Comparison of ENCODE assay signal across 11 mouse cellular contexts in the genomic region with DNA sequence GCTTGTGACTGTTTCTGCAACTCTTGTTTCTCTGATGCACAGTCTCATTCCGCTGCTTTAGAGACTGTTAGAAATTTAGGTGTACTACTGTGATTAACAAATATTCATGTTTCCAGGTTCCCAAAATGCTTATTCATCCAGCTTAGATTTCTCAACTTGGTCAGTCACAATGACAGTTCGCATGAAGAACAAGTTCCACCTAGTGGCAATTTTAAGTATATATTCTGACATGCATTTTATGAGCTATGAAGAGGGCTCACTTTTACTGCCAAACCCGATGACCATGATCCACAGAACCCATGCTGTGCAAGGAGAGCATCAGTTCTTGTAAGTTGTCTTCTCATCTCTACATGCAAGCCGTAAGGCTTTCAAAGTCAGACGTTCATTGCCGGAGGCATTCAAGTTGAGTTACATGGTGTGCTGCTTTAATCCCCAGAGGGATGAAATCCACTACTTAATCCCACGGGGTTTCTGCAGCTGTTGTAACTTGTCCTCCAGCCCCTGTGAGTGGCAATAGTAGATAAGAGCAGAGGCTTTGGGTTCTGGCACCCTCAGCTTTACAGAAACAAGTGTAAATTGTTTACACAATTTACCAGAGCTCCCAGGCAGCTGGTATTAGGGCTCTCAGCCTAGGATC. TPM values are rescaled to one million over a fixed set of nuclear protein-coding genes. Genes with fewer than 3 reads are reported as not detected.
DNase-seq lines count a peak whose midpoint lies in the region; ATAC-seq and TF ChIP-seq lines count a peak whose summit lies in the region.
"Had no signal": no experiment of that assay in that cellular context is flagged by ENCODE, and none has a peak within 500 bp of the region (broad histone marks: within the 10 kb centered on the region; RNA-seq: fewer than 3 reads in every experiment).

No protein-coding gene starts in this region.

- no peak overlapping the region for H3K4me2 ChIP-seq in hindbrain, embryonic 11.5 days (replicated peaks; ENCODE audit: low read depth, low read length)
- no peak overlapping the region for H3K4me2 ChIP-seq in hindbrain, embryonic 16.5 days (ENCODE audit: low read length)
- H3K4me2 ChIP-seq in CH12.LX (ENCODE audit: insufficient read depth, low read depth, poor library complexity, severe bottlenecking) = peak overlapping the region; percentile 96
- H3K4me2 ChIP-seq: heart, embryonic 15.5 days; limb, embryonic 15.5 days had no signal

- H3K36me3 ChIP-seq in hindbrain, embryonic 11.5 days (ENCODE audit: control insufficient read depth, insufficient read depth, low read length) = no peaks in the 10 kb centered on the region
- no peaks in the 10 kb centered on the region for H3K36me3 ChIP-seq in hindbrain, embryonic 16.5 days (ENCODE audit: control insufficient read depth, insufficient read depth, low read length)
- no peaks in the 10 kb centered on the region for H3K36me3 ChIP-seq in CH12.LX (replicated peaks in 1 of 2; ENCODE audit: control insufficient read depth in 1 of 2, insufficient read depth in 1 of 2, low read length in 1 of 2)
- H3K36me3 ChIP-seq: heart, embryonic 15.5 days; limb, embryonic 15.5 days had no signal

- dilution Hi-C loops in CH12.LX (cut with MboI; ENCODE audit: extremely low pct_ligation_motif_present, extremely low pct_unique_long_range_greater_than_20kb, low sequenced_read_pairs) = no loop called here

- H3K4me1 ChIP-seq in hindbrain, embryonic 11.5 days (replicated peaks; ENCODE audit: control insufficient read depth, insufficient read depth, low read length) = no peaks in the 10 kb centered on the region
- H3K4me1 ChIP-seq in hindbrain, embryonic 16.5 days (ENCODE audit: control insufficient read depth, insufficient read depth, low read depth, low read length) = no peaks in the 10 kb centered on the region
- H3K4me1 ChIP-seq in CH12.LX (ENCODE audit: control insufficient read depth in 1 of 2, insufficient read depth in 2 of 2) = peaks cover 3 to 15% of the 10 kb centered on the region in 2 experiments; a peak in 3 of 4 replicates
- H3K4me1 ChIP-seq: heart, embryonic 15.5 days; limb, embryonic 15.5 days had no signal

- H3K79me2 ChIP-seq in CH12.LX (replicated peaks; ENCODE audit: control insufficient read depth, extremely low read depth, insufficient read depth, poor library complexity, severe bottlenecking) = no peaks in the 10 kb centered on the region

- TF ChIP-seq CTCF in CH12.LX (conservative IDR thresholded peaks at IDR 0.05 in 1 of 2, IDR thresholded peaks at IDR 0.05 in 1 of 2; ENCODE audit: low read depth in 2 of 2, low read length in 2 of 2) = peak; percentile 54 to 59

- TF ChIP-seq EP300 in CH12.LX (IDR thresholded peaks at IDR 0.05; ENCODE audit: low read length) = no peak

- H3K9me3 ChIP-seq in hindbrain, embryonic 11.5 days (ENCODE audit: control insufficient read depth, low read length) = no peaks in the 10 kb centered on the region
- H3K9me3 ChIP-seq in hindbrain, embryonic 16.5 days (ENCODE audit: control insufficient read depth, low read length) = no peaks in the 10 kb centered on the region
- H3K9me3 ChIP-seq in CH12.LX (replicated peaks; ENCODE audit: low read length) = no peaks in the 10 kb centered on the region
- H3K9me3 ChIP-seq: heart, embryonic 15.5 days; limb, embryonic 15.5 days had no signal

- H3K27me3 ChIP-seq in hindbrain, embryonic 11.5 days (ENCODE audit: control insufficient read depth, insufficient read depth, low read length) = no peaks in the 10 kb centered on the region
- no peaks in the 10 kb centered on the region for H3K27me3 ChIP-seq in hindbrain, embryonic 16.5 days (replicated peaks; ENCODE audit: control insufficient read depth, insufficient read depth, low read length)
- H3K27me3 ChIP-seq in CH12.LX (replicated peaks) = peaks cover 20% of the 10 kb centered on the region

- ATAC-seq in hindbrain, embryonic 11.5 days (ENCODE audit: low FRiP score) = no peak
- ATAC-seq in hindbrain, embryonic 16.5 days = no peak
- ATAC-seq in hematopoietic stem cell, adult 5-6 weeks (replicated peaks in 1 of 2; ENCODE audit: insufficient read depth in 1 of 2, low FRiP score in 2 of 2, low TSS enrichment in 1 of 2, low read depth in 1 of 2, poor library complexity in 2 of 2, severe bottlenecking in 2 of 2) = peak; percentile 49 to 76; a peak in 3 of 4 replicates

- H3K9ac ChIP-seq in hindbrain, embryonic 11.5 days (ENCODE audit: low read depth, low read length) = no peak overlapping the region
- no peak overlapping the region for H3K9ac ChIP-seq in hindbrain, embryonic 16.5 days (ENCODE audit: low read depth, low read length)
- no peak overlapping the region for H3K9ac ChIP-seq in CH12.LX (ENCODE audit: insufficient read depth, low read depth)
- H3K9ac ChIP-seq: heart, embryonic 15.5 days; limb, embryonic 15.5 days had no signal

- H3K4me3 ChIP-seq in hindbrain, embryonic 11.5 days (ENCODE audit: low read depth, low read length) = no peak overlapping the region
- H3K4me3 ChIP-seq in hindbrain, embryonic 16.5 days (ENCODE audit: low read length) = no peak overlapping the region
- H3K4me3 ChIP-seq in CH12.LX (replicated peaks in 1 of 3; ENCODE audit: low read depth in 2 of 3, low read length in 2 of 3, poor library complexity in 1 of 3) = no peak overlapping the region
- H3K4me3 ChIP-seq: heart, embryonic 15.5 days; limb, embryonic 15.5 days had no signal

- TF ChIP-seq RAD21 in CH12.LX (IDR thresholded peaks at IDR 0.05; ENCODE audit: low read depth, low read length) = peak; percentile 49

- H3K27ac ChIP-seq in hindbrain, embryonic 11.5 days (ENCODE audit: low read depth, low read length) = no peak overlapping the region
- no peak overlapping the region for H3K27ac ChIP-seq in hindbrain, embryonic 16.5 days (ENCODE audit: low read depth, low read length)
- H3K27ac ChIP-seq in CH12.LX (ENCODE audit: insufficient read depth, low read depth) = no peak overlapping the region
- H3K27ac ChIP-seq: heart, embryonic 15.5 days; limb, embryonic 15.5 days had no signal

- 63% methylated on average over 7 of the region's 7 CpGs for WGBS in hindbrain, embryonic 11.5 days
- WGBS in hindbrain, embryonic 16.5 days = 67% methylated on average over 7 of the region's 7 CpGs

- in situ Hi-C loops in CH12.LX (cut with MboI; ENCODE audit: low pct_ligation_motif_present, low pct_unique_long_range_greater_than_20kb, low sequenced_read_pairs) = no loop called here

- TF ChIP-seq POLR2A in CH12.LX (IDR thresholded peaks at IDR 0.05; ENCODE audit: low read depth, low read length) = no peak

- peak; percentile 5 for DNase-seq in hindbrain, embryonic 11.5 days (ENCODE audit: low spot score)
- peak; percentile 77 for DNase-seq in 416B (ENCODE audit: low read depth)
- DNase-seq in CH12.LX (ENCODE audit: extremely low read depth) = peak; percentile 58
- DNase-seq in layer of hippocampus, adult 9-11 months = no peak
- no peak for DNase-seq in adrenal gland, postnatal 4 days (ENCODE audit: low spot score in 2 of 2)
- DNase-seq: cerebellum, adult 8-10 months; right cerebral cortex, adult 18-20 months had no signal

TF ChIP-seq in CH12.LX, 34 proteins besides CTCF, POLR2A, EP300 and RAD21 (continues in another document):
- TF ChIP-seq CHD2 (IDR thresholded peaks at IDR 0.05; ENCODE audit: low read length) = no peak
- TF ChIP-seq SIN3A (IDR thresholded peaks at IDR 0.05; ENCODE audit: low read length) = peak; percentile 30; the same call in 1 of the 2 replicates
- TF ChIP-seq JUN (IDR thresholded peaks at IDR 0.05; ENCODE audit: insufficient read depth, low read depth, low read length) = no peak
- TF ChIP-seq KAT2A (IDR thresholded peaks at IDR 0.05; ENCODE audit: insufficient replicate concordance, low read length) = 0 out of 2 replicates have a peak, but pooled peaks have one; percentile 43
- no peak for TF ChIP-seq IRF4 (IDR thresholded peaks at IDR 0.05; ENCODE audit: low read depth, low read length)
- no peak for TF ChIP-seq NRF1 (IDR thresholded peaks at IDR 0.05; ENCODE audit: low read depth, low read length)
- TF ChIP-seq ZKSCAN1 (IDR thresholded peaks at IDR 0.05; ENCODE audit: borderline replicate concordance, low read depth, low read length) = no peak
- TF ChIP-seq MEF2A (IDR thresholded peaks at IDR 0.05; ENCODE audit: borderline replicate concordance, low read depth, low read length) = no peak
- no peak for TF ChIP-seq MAX (IDR thresholded peaks at IDR 0.05; ENCODE audit: low read length)

RNA-seq across cellular contexts. Expression of gene Acoxl, which starts 6.8 kb away (rescaled TPM):
- polyA plus RNA-seq in hindbrain, embryonic 11.5 days (2014; fragmentation: Nextera tagmentation; extraction: Ambion mirVana) = 0.14 TPM in 1 of 2 replicates, not detected in the other
- 0.07 and 0.15 TPM in 2 replicates for polyA plus RNA-seq in hindbrain, embryonic 16.5 days (2015; fragmentation: Nextera tagmentation; extraction: Ambion mirVana)
- 0.25 and 0.29 TPM in 2 replicates for total RNA-seq in CH12.LX (2012; rRNA removed)
- 0.15 TPM in 1 of 2 replicates, not detected in the other for total RNA-seq in CH12.LX (2014; rRNA removed)
- polyA plus RNA-seq in CH12.LX (2012; ENCODE audit: insufficient read length, low read depth) = 0.20 and 0.43 TPM in 2 replicates
- total RNA-seq in hematopoietic stem cell, adult 5-6 weeks (2017) = not detected in 2 replicates
- under 1 TPM; 0.20 to 0.42 TPM for total RNA-seq in adrenal gland, postnatal 4 days (2021)

RNA-seq across cellular contexts. Expression of gene Bub1, which starts 13.8 kb away (rescaled TPM):
- polyA plus RNA-seq in hindbrain, embryonic 11.5 days (2014; fragmentation: Nextera tagmentation; extraction: Ambion mirVana) = 33.5 and 34.8 TPM in 2 replicates
- 7.8 and 9.7 TPM in 2 replicates for polyA plus RNA-seq in hindbrain, embryonic 16.5 days (2015; fragmentation: Nextera tagmentation; extraction: Ambion mirVana)
- total RNA-seq in CH12.LX (2012; rRNA removed) = 46.6 and 47.0 TPM in 2 replicates
- total RNA-seq in CH12.LX (2014; rRNA removed) = 131 and 133 TPM in 2 replicates
- 59.0 and 66.2 TPM in 2 replicates for polyA plus RNA-seq in CH12.LX (2012; ENCODE audit: insufficient read length, low read depth)
- 36.4 and 39.6 TPM in 2 replicates for total RNA-seq in hematopoietic stem cell, adult 5-6 weeks (2017)
- 10 to 100 TPM; 13.1 to 14.8 TPM for total RNA-seq in adrenal gland, postnatal 4 days (2021)

RNA-seq across cellular contexts. Expression of gene Mtln, which starts 53.2 kb away (rescaled TPM):
- 26.5 and 26.9 TPM in 2 replicates for polyA plus RNA-seq in hindbrain, embryonic 11.5 days (2014; fragmentation: Nextera tagmentation; extraction: Ambion mirVana)
- polyA plus RNA-seq in hindbrain, embryonic 16.5 days (2015; fragmentation: Nextera tagmentation; extraction: Ambion mirVana) = 44.5 and 58.5 TPM in 2 replicates
- total RNA-seq in CH12.LX (2012; rRNA removed) (43.9 and 51.3 TPM in 2 replicates), CH12.LX (2014; rRNA removed) (37.2 and 47.2 TPM in 2 replicates)
- 35.4 and 40.7 TPM in 2 replicates for polyA plus RNA-seq in CH12.LX (2012; ENCODE audit: insufficient read length, low read depth)
- total RNA-seq in hematopoietic stem cell, adult 5-6 weeks (2017) = 39.9 and 46.1 TPM in 2 replicates
- total RNA-seq in adrenal gland, postnatal 4 days (2021) = 10 to 100 TPM; 65.4 to 66.7 TPM

RNA-seq across cellular contexts. Expression of gene Nphp1, which starts 56.8 kb away (rescaled TPM):
- polyA plus RNA-seq in hindbrain, embryonic 11.5 days (2014; fragmentation: Nextera tagmentation; extraction: Ambion mirVana) = 23.1 and 30.3 TPM in 2 replicates
- polyA plus RNA-seq in hindbrain, embryonic 16.5 days (2015; fragmentation: Nextera tagmentation; extraction: Ambion mirVana) = 14.7 and 17.8 TPM in 2 replicates
- total RNA-seq in CH12.LX (2012; rRNA removed) (7.5 and 8.2 TPM in 2 replicates), CH12.LX (2014; rRNA removed) (4.6 and 6.3 TPM in 2 replicates)
- polyA plus RNA-seq in CH12.LX (2012; ENCODE audit: insufficient read length, low read depth) = 9.7 and 10.5 TPM in 2 replicates
- total RNA-seq in hematopoietic stem cell, adult 5-6 weeks (2017) = 20.2 and 28.3 TPM in 2 replicates
- total RNA-seq in adrenal gland, postnatal 4 days (2021) = 10 to 100 TPM; 37.6 to 42.6 TPM

Comparison
In these comparisons a context has a peak if more than half of its experiments do, and no peak if none do; other contexts are left out.
1. ATAC-seq: peak in hematopoietic stem cell, adult 5-6 weeks (2 of 2); none in hindbrain, embryonic 11.5 days (single experiment) and hindbrain, embryonic 16.5 days (single experiment).
2. DNase-seq: peak in hindbrain, embryonic 11.5 days (single experiment), 416B (single experiment) and CH12.LX (single experiment); none in layer of hippocampus, adult 9-11 months (single experiment) and adrenal gland, postnatal 4 days (0 of 2).